Mouse (Mus musculus): ENCODE data around the gene Tnpo1. TPM values are rescaled to one million over a fixed set of nuclear protein-coding genes. Genes with fewer than 3 reads are reported as not detected.

The Tnpo1 gene
- total RNA-seq (2021) = 10 to 100 TPM; 73.0 to 73.3 TPM

- intact Hi-C loops (cut with DNase I) = loop anchor here (5.0 to 10.0 kb wide), 4 partner anchors 41 to 166 kb away; no protein-coding TSS in a partner anchor
These were observed at the start of gene Tnpo1 for GRCm38 (mm10) chr13:98926213-98926957. Gene Tnpo1, minus strand, starts transcription at chr13:98926384.

DNA sequence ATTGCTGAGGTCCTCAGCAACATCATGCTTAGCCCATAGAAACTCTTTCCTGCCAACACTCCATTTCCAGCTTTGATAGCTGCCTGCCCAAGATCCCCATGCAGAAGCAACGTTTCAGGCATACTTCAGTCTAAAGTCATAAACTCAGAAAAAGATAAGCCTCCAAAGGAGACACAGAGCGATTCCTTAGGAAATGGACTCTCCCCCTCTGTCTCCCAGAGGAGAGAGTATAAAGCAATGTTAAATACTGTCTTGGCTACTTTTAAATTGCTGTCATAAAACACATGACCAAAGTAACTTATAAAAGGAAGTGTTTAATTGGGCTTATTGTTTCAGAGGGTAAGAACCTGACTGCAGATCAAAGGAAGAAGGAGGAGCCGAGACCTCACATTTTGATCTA lies 45.9 kb upstream of the Tnpo1 start:
- DNase-seq (ENCODE audit: low spot score) = no peak
- intact Hi-C loops (cut with DNase I) = no loop called here

More at GRCm38 (mm10) chr13:98926213-98926957, at the start of gene Tnpo1:
- peak; percentile 90 for DNase-seq (ENCODE audit: low spot score)

DNA sequence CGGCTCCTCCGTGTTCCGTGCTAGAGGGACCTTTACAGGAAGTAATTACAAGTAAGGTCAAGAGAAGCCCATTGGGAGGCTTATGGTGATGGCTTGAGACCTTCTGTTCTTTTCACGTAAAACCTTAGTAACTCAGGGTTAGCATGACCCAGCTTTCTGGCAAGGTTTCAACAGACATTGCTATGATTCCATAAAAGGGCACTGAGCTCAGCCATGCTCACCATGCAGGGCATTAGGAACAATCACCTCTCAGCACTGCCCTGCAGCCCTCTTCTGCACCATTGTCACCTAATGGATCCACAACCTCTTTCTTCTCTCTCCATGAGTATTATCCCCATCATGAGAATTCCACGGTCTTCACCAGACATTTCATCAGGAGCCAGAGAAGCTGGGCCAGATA lies 45.5 kb upstream of the Tnpo1 start:
- no peak for DNase-seq (ENCODE audit: low spot score)
- intact Hi-C loops (cut with DNase I) = no loop called here

DNA sequence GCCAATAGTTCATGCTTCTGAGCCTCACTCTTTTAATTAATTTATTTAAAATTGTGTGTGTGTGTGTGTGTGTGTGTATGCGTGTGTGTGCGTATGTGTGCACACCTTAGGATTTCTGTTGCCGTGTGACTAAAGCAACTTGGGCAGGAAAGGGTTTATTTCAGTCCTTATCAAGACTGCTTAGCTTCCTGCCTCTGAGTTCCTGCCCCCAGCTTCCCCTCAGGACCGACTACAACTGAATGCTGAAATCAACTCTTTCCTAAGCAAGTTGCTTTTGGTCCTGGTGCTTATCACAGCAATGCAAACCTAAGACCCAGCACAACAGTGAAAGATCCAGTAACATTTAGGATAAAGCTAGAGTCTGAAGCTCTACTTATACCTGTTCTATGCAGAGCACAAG lies 42.3 kb upstream of the Tnpo1 start:
- intact Hi-C loops (cut with DNase I) = loop anchor here (5.0 kb wide), 2 partner anchors 34 to 41 kb away; partner anchors contain the start of gene Tnpo1
- DNase-seq (ENCODE audit: low spot score) = no peak

GRCm38 (mm10) chr13:98967942-98968341 lies 41.8 kb upstream of the Tnpo1 start:
- intact Hi-C loops (cut with DNase I) = loop anchor here (5.0 kb wide), 2 partner anchors 34 to 41 kb away; partner anchors contain the start of gene Tnpo1
- no peak for DNase-seq (ENCODE audit: low spot score)

GRCm38 (mm10) chr13:98966583-98966982 lies 40.4 kb upstream of the Tnpo1 start:
- intact Hi-C loops (cut with DNase I) = loop anchor here (5.0 kb wide), 2 partner anchors 36 to 39 kb away; partner anchors contain the start of gene Tnpo1
- no peak for DNase-seq (ENCODE audit: low spot score)

GRCm38 (mm10) chr13:98963612-98964011 lies 37.4 kb upstream of the Tnpo1 start:
- intact Hi-C loops (cut with DNase I) = no loop called here
- no peak for DNase-seq (ENCODE audit: low spot score)

- DNase-seq (ENCODE audit: low spot score) = no peak
- intact Hi-C loops (cut with DNase I) = no loop called here
These were observed 32.0 kb upstream of the Tnpo1 start for GRCm38 (mm10) chr13:98958177-98958576.

GRCm38 (mm10) chr13:98956209-98956608 lies 30.0 kb upstream of the Tnpo1 start:
- DNase-seq (ENCODE audit: low spot score) = no peak
- intact Hi-C loops (cut with DNase I) = no loop called here

- intact Hi-C loops (cut with DNase I) = no loop called here
- DNase-seq (ENCODE audit: low spot score) = no peak
These were observed 29.5 kb upstream of the Tnpo1 start for GRCm38 (mm10) chr13:98955676-98956075.

GRCm38 (mm10) chr13:98955226-98955625 lies 29.0 kb upstream of the Tnpo1 start:
- DNase-seq (ENCODE audit: low spot score) = peak; percentile 23
- intact Hi-C loops (cut with DNase I) = no loop called here

DNA sequence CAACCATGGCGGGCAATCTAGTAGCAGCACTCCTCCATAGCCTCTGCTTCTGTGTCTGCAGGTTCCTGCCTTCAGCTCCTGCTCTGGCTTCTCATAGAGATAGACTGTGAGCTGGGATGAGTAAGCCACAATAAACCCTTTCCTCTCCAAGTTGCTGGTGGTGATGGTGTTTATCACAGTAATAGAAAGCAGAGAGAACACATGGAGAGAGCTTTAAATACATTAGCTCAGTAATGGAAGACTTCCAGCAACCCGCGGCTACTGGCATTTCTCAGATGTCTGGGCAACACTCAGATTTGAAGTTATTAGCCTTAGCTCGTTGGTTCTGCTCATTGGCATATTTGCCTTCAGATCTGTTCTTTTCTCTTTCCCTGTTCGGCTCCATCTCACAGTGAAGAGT lies 27.6 kb upstream of the Tnpo1 start:
- intact Hi-C loops (cut with DNase I) = no loop called here

GRCm38 (mm10) chr13:98951951-98952350 lies 25.8 kb upstream of the Tnpo1 start:
- intact Hi-C loops (cut with DNase I) = no loop called here
- DNase-seq (ENCODE audit: low spot score) = no peak

More for the DNA sequence above, 27.6 kb upstream of the Tnpo1 start:
- no peak for DNase-seq (ENCODE audit: low spot score)

DNA sequence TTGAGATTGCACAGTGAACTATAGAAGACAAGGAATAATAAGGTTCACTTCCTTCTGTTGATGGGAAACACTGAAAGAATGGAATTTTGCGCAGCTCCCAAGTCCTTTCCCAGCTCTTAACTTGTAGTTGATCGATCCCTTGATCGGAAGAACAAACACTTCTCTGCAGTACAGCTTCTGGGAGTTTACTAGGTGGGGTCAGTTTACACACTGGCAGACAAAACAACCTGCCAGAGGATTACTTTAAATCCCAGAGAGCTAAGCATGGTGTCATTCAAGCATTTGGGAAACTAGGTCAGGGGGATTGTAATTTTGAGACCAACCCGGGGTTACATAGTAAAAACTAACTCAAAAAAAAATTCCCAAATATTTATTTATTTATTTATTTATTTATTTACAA lies 22.0 kb upstream of the Tnpo1 start:
- DNase-seq (ENCODE audit: low spot score) = no peak
- intact Hi-C loops (cut with DNase I) = no loop called here

DNA sequence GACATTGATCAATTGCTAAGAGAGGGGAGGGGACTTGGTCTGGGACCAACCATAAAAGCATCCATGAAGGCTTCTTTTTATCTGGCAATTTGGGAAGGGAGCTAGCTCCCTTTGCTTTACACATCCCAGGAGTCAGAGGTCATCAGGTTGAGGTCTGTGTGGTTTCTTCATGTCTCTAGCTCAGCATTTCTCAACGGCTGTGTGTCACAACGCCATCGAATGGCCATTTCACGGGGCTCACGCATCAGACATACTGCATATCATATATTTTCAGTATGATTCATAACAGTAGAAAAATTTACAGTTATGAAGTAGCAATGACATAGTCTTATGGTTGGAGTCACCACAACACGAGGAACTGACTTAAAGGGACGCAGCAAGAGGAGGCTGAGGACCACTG lies 20.2 kb upstream of the Tnpo1 start:
- no peak for DNase-seq (ENCODE audit: low spot score)

GRCm38 (mm10) chr13:98945908-98946307 lies 19.7 kb upstream of the Tnpo1 start:
- no peak for DNase-seq (ENCODE audit: low spot score)
- intact Hi-C loops (cut with DNase I) = no loop called here

More for the DNA sequence above, 20.2 kb upstream of the Tnpo1 start:
- intact Hi-C loops (cut with DNase I) = no loop called here

- no peak for DNase-seq (ENCODE audit: low spot score)
- intact Hi-C loops (cut with DNase I) = no loop called here
These were observed 19.2 kb upstream of the Tnpo1 start for GRCm38 (mm10) chr13:98945381-98945780.

DNA sequence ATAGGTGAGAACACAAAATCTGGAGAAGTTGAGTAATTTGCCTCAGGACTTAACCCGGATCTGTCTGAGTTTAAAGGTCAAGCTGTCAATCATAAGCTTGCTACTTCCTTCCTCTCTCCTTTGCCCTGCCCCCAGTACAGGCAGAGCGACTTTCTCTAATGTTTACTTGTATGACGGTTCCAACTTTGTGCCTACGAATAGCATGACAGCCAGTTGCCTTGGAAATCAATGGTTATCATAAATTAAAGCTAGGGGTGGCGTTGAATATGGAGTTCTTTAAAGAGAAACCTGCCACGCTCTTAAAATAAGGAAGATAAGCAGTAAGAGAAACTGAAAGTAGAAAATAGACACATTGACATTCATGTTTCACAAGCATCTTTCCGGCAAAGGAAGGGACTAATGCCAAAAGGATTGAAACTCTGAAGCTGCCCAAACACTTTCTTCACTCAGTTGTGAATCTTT lies 18.5 kb upstream of the Tnpo1 start:
- intact Hi-C loops (cut with DNase I) = no loop called here
- no peak for DNase-seq (ENCODE audit: low spot score)

GRCm38 (mm10) chr13:98942360-98942759 lies 16.2 kb upstream of the Tnpo1 start:
- no peak for DNase-seq (ENCODE audit: low spot score)
- intact Hi-C loops (cut with DNase I) = no loop called here

- DNase-seq (ENCODE audit: low spot score) = no peak
- intact Hi-C loops (cut with DNase I) = no loop called here
These were observed 15.7 kb upstream of the Tnpo1 start for GRCm38 (mm10) chr13:98941829-98942343.

DNA sequence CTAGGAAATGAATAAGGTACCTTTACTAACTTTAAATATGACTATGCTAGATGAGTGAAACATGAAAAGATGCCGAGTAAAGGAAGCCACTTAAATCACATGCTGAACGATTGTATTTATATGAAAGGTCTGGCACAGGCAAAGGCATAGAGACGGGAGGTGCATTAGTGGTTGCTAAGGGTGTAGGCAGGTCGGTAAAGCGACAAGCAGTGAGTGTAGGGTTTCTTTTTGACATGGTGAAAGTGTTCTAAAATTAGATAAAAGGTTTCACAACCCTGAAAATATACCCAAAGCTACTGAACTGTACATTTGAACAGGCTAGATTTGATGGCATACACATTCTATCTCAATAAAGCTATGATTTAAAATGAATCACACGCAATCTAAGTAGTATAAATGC lies 10.9 kb upstream of the Tnpo1 start:
- no peak for DNase-seq (ENCODE audit: low spot score)
- intact Hi-C loops (cut with DNase I) = no loop called here

Data from heart, postnatal 25 days (tissue).